Mouse (Mus musculus) gastrocnemius, adult 8-10 months (tissue): Measurements from ENCODE around the gene Ahsa1. TPM values are rescaled to one million over a fixed set of nuclear protein-coding genes. Genes with fewer than 3 reads are reported as not detected.
"Not testable (repeated sequence)": the region's sequence is repeated elsewhere in the genome, so short reads cannot be mapped to it uniquely, and the experiment has no call there.

Experiments
- DNase-seq, 2 experiments: peaks; one replicate each; pipeline ENCODE4 v3.0.0; 2022; ENCODE audit warnings: low spot score in 2 of 2
- total RNA-seq, 4 experiments: library from RNA; stranded (reverse); gene quantifications; 2 replicates each; pipeline ENCODE4 v1.2.4; 2022

The Ahsa1 gene
- 100 to 1,000 TPM; 106 to 131 (median 116) TPM for total RNA-seq

DNA sequence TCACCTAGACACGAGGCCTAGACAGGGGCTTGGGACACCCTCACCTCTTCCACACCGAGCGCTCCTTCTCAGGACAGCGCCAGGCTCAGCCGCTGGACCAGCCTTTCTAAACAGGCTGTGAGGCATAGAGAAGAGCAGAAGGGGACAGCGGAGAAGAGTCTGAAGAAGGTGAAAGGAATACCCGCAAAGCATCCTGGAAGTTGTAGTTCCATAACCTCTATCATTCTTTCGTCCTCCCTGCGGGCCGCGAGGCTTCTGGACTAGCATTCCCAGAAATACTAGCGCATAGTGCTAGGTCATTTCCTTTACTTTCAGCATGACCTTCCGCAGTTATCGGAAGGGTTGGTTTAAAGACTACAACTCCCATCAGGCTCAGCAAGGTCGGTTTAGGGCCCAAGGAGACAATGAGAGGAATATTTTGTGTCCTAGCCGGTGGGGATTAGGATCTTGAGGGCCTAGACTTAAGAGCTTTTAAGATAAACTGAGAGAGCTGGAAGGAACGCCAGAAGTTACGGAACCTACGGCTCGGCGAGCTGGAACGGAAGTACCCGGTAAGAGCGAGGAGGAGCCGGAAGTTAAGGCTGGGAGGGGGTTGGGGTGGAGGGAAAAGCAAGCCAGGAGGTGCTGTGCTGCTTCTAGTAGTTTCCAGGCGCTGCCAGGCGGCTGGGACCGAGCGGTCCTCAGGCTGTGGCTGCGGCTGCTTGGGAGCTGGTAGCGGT, at the start of gene Ahsa1, which contains the start of gene Vipas39:
Gene Ahsa1 (plus strand): TSS at position 372 of the 719 bp plus-strand sequence.
Gene Vipas39 (minus strand): TSS at position 149 of the 719 bp plus-strand sequence.
- peak; percentile 87 for DNase-seq

DNA sequence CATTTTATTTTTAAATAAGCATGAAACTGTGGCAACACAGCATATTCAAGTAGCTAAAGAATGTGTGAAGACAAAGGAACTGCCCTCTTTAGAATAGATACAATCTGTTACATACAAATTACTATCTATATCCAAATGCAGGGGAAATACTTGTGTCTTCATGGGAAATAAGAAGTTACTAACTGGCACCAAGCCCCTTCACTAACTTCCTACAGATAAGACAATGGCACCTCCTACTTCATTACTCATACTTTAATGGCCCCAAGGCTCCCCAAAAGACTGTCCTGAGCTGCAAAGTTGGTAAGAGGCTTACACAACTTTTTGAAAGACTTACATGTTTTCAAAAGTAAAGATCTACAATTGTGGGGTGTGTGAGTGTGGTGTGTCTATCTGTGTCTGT, 48.7 kb upstream of the Ahsa1 start:
- DNase-seq: no peak

DNA sequence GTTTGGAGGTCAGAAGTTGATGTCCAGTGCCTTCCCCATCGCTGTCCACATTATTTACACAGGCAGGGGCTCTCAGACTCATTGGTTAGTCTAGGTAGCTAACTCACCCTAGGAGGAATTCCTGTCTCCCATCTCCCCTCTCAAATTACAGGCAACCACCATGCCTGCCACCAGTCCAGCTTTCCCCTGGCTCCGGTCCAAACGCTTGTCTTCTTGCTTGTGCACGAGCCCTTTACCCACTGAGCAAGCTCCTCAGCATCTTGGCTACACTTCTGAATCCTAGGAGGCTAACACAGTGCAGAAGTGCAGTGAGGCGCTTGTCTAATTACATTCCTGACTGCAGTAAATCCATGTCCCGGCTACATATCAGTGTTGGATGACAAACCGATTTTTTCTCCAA, 46.9 kb upstream of the Ahsa1 start:
- DNase-seq: no peak

DNA sequence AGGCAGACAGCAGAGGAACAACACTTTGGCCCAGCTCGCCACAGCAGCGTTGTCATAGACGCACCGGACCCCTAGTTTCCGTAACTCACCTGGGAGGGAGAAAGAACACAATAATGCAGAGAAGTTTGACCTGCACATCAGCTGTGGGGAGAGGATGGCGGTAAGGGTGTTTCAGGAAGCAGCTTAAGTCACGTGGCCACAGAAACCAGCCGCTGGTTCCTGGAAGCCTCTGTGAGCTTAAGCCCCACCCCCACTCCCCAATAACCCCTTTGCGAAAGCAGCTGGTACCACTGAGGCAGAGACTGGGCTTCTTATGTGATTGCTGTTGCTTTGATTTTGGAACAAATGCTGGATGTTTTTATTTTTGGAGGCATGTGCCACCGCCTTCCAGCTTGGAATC, 41.3 kb upstream of the Ahsa1 start:
- no peak for DNase-seq

DNA sequence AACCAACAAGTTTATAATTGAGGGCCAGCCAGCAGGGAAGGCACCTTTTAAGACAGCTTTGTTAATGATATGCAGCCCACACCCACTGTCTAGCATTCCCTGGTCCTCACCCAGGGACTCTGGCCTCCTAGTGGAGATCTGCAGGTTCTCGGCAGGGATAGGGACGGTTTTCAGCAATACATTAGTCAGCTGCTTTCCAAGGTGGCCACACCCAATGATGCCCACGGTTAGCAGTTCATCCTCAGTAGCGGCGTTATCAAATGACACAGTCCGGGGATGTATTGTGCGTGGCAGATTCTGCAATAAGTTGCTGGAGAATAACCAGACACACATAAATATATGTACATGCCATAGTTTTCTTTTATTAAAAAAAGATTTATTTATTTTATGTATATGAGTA, 39.5 kb upstream of the Ahsa1 start:
- no peak for DNase-seq

DNA sequence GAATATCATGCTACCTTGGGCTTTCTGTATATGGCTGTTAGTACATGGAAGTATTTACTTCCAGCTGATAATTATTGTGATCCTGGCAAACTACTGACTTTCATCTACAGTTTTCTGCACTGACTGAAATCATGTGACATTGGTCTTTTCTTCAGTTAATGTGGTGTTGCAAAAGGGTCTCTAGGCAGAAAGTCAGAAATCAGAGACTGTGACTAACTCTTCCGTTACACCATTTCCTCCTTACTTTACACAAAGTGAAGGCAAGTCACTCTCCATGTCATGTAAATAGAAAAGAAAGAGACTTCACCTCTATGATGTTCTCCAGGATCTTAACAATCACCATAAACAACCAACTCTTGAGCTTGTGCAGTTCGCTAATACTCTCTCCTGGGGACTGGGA, 36.6 kb upstream of the Ahsa1 start:
- no peak for DNase-seq

DNA sequence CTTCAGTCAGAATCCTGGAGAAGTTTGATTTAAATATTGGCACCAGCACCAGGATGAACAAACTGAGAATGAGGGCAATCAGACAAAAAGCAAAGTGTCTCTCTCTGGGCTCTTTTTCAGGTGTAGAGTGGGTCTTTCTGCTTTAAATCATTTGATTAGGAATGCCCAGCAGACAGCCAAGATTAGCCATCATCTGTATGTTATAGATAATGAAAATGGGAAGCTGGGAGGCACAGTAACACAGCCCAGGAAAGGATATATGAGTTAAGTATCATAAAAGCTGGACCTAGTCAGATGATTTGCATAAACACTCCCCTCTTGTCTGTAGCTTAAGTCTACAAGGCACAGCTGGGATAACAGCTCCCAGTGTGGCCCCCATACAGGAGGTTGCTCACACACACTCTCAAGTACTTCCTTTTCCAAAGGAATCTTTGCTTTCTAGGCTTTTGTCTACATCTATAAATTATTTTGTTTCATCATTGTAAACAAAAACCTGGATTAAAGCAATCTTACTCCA, 35.8 kb upstream of the Ahsa1 start:
- DNase-seq: no peak

DNA sequence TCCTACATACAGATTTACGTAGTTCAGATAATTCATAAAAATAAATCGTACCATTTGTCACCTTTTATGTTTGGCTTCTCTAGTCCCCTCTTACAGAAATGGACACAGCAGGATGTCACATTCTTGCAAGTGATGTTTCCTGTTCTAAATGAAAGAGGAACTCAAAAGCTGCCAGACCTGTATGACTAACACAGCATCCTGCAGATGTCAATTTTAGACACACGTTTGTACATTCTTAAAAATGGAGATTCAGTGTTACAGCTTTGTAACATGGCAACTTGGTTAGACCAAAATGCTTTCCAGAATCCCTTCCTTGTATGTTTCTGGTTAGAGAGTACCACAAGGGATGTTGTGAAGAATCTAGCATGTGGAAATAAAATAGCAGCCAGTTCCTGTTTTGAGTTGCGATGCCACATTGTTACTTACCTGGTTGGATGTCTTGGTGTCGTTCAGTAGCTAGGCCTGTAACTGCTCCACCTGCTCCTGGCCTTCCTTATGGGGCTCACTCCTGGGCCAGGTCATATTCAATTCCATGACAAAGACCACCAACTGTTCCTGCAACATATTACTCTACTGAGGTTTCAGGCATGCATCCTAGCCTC, 29.3 kb upstream of the Ahsa1 start:
- no peak for DNase-seq

DNA sequence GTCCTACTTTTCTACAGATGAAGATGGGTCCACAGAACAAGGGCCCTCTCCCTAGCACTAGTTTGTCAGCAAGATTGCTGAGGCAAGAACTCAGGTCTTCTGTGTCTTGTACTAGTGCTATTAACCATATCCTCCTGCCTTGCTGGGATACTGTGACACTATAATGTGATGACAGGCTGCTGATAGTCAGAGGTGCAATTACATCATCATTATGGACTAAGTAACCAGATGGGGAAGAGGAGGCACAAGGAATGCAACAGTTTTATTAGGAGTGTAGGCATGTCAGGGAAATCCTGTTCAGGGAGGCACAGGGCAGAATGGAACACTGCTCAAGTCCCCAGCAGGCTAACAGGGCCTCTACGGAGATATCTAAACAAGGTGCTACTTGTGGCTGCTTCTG, 27.6 kb upstream of the Ahsa1 start, which contains the start of gene Noxred1:
Gene Noxred1 (minus strand): TSS at position 101 of the 400 bp plus-strand sequence.
- DNase-seq: no peak

DNA sequence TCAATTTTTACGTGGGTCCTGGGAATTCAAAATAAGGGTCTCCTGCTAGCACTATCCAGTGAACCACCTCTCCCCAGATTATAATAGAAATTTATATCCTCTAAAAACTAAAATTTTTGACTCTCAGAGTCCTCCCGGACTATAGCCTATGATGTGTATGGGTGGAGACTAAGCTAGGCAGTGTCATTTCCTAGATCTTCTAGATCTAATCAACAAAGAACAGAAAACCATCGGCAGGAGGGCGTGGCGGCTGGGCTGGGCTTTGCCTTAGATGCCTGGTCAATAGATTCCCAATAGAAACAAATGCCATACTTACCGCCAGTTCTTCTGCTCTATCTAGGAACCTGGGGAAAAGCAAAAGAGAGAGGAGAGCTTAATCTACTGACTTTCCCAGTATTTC, 16.1 kb upstream of the Ahsa1 start:
- DNase-seq: no peak

DNA sequence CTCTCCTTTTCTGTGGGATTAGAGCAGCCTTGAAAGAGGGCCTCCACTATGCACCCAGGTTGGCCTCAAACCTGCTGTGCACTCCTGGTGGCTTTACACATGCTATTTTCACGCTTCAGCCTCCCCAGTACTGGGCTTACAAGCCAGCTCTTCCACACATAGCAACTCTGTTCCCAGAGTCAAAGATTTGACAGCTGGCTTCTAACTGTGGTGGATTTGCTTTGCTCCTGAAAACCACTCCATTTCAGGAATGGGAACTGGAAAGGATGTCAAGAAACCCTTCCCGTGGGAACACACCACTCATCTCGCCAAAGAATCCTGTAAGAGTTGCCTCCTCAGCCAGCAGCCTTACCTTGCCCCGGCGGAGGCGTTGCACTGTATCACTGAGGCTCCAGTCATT, 12.4 kb upstream of the Ahsa1 start:
- no peak for DNase-seq

DNA sequence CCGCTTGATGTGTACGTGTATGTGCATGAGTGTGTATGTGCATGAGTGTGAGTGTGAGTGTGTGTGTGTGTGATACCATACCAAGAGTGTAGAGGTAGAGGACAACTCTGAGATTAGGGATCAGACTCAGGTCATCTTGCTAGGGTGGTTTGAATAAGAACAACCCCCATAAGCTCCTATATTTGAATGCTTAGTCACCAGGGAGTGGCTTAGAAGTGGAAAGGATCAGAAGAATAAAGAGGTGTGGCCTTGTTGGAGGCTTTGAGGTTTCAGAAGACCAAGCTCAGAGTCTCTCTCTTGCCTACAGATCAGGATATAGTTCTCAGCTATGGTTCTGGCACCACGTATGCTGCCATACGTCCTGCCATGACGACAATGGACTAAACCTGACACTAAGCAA, 9.7 kb upstream of the Ahsa1 start:
- DNase-seq: no peak

DNA sequence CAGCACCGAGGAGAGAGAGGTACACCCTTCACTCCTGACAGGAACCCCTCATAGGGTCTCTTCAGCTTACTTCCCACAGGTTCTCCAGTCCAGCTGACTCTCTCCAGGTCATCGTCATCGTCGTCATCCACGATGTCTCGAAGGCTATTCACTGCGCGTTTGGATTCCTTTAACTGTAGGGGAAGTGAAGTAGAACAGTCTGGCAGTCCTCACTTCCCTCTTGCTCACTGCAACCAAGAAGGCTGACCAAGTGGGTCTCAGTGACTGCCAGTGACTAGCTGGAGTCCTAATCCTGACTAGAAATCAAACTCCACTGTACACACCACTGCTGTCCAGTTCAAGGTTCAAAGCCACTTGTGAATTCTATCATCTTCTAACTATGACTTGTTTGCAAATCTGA, 5.7 kb upstream of the Ahsa1 start:
- DNase-seq: no peak

DNA sequence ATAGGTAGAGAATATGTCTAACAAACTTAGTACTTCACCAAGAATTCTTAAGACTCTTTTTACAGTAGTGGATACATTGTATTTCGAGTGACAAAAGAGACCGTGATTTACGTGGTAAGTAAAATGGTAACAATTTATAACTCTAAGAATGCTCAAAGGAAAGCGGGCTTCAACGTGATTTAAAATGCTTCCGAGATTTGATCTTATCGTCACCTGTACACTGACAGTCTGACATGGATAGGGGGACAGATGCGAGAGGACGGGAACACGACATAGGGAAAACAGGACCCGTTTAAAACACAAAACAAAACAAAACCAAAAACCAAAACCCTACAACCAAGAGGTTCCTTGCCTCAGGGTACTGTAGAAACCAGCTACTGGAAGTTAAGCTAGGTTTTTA, 835 bp upstream of the Ahsa1 start:
- no peak for DNase-seq

DNA sequence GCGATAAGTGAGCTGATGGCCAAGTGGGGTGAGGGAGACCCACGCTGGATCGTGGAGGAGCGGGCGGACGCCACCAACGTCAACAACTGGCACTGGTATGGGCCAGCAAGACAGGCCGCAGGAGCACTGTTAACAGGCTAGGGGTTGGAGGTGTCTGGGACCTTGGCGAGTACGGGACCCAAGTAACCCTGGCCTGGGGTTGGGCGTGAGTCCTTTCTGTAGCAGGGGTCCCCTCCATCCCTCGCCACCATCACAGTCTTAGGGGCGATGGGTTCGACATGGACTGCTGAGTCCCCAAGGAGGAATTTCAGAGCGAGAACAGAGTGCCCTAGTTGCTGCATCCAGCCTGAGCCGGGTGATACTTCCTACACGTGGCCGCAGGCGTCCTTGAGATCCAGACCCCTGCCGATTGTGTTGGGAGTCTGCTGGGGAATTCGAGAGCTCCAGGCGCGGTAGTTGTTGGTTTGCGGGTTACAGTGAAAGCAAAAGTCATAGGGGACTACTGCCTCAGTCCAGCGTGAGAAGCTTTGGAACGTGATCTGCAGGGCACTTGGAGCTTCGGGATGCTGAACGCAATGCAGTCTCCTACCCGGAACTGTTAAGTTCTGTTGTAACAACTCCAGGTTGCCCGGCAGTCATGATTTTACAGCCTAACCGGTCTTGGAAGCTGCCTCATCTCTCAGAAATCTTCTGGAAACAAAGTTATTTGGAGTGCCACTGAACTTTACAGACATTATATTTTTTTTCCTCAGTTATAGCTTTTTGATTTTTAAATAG, 736 bp downstream of the Ahsa1 start:
- DNase-seq: no peak

DNA sequence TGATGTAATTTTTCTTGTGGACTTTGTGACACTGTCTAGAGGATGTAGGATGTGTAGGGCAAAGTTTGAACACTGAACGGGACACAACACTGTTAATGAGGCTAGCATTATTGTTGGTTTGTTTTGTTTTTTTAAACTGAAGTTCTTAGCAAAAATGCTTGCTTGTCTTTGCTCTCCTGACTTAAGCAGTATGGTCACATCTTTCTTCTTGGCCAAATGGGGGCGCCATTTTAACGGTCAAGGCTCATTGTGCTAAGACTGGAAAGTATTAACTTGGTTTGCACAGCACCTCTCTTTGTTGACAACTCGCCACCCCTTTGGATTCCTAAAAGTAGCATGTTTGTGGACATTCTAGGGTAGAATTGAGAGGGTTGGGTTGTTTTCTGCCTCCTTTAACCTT, 1.4 kb downstream of the Ahsa1 start:
- no peak for DNase-seq

DNA sequence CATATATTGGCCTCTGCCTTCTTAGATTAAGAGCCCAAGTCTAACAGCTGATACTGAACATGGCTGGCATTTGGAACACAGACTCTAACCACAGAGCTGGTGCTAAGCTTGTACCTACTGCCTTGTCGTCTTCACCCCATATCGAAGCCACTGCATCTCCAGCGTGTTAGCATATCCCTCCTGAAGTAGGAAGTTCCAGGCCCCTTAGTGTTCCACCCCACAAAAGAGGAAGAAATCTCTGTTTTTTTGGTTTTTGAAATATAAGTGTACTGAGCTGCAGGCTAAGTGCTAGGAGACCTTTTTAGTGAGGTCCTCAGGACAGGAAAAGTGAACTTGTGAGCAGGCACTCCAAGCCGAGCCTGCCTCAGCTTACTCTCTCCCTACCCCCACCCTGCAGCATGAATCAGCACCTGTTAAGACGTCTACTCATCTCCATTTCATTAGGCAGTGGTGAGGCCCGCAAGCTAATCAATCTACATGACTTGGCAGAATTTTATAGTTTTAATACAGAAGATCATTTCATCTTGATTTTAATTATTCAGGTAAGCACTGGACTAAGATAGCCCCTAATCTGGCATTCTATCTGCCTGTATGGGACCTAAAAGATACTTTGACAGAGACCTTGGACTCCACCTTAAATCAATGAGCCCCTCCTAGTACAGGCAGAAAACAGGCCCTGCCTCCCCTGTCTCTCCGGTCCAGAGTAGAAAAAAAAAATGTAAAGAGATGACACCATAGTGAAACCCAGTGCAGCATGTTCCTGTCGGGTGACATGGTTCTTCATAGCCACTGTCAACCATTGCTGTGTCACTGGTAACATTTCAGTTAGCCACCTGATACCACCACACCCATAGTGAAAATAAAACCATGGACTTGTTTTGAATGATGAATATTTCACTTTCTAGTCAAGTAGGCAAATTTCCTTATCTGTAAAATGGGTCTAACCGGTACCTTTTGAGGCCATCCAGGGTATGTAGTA, 8.9 kb downstream of the Ahsa1 start:
- DNase-seq: no peak

DNA sequence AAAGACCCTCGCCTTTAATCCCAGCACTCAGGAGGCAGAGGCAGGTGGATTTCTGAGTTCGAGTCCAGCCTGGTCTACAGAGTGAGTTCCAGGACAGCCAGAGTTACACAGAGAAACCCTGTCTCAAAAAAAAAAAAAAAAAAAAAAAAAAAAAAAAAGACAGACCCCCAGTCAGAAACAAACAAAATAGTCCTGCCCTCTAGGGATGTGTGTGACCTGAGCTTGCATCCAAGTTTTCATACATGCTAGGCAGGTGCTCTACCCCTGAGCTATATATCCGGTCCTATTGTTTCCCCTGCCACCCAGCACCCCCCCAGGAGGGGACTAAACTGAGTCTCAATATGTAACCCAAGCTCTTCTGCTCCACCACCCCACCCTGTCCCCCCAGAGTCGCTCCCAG, 11.0 kb downstream of the Ahsa1 start:
- not testable (repeated sequence) for DNase-seq

DNA sequence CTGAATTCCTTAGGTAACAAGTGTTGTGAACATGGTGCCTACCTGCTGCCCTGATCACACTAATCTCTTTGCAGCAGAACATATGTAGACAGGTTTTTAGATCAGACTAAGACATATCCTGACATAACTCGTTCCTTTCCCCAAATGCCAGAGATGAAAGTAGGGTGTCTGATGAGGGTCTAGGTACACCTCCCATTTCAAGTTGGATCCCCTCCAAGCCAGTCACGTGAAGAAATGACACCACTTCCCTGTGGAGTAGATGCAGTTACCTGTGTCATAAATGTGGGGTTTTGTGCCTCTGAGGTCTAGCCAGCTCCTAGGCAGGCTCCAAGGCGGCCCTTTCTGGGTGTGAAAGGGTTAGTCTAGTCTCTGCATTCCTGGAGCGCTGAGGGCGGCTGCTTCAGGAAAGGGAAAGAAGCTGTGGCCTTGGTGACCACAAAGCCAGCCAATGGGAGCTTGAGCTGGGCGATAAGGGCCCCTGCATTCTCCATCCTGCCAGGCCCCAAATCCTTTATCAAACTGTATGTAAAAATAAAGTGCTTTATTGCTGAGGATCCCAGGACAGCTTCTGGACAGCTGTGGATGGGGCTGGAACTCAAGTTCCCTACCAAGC, 11.9 kb downstream of the Ahsa1 start:
- DNase-seq: no peak

DNA sequence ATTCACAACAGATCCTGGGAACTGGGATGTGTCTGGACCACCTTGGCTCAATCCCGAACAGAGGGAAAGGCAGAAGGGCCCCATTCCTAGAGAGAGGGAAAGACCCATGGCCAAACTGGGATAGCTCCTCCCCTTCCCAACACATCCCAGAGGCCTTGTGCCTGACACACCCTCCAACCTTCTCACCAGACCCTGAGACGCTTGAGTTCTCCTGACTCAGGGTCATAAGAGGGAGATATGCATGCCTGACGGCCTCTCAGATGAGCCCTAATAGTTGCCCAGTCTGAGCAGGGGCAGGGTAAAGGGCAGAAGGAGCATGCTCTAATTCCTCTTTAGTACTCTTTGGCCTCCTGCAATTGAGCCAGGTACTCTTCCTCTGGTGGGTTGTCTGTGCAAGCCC, 13.1 kb downstream of the Ahsa1 start:
- DNase-seq: no peak

DNA sequence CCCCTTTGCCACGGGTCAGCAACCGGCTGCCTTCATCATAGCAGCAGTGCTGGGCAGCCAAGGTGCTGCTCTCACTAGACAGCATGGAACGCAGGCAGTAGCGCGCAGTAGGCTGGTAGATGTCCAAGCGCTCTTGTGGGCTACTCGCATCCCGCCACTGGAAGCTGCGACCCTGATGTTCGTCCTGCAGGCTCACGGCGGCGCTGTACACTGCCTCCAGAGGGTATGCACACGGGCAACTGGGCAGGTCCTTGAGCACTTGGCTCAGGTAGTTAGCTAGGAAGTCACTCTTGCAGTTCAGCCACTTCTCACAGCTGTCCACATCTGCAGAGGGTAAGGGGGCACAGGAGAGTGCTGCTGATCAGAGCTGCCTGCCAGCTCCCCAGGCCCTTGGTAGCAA, 13.6 kb downstream of the Ahsa1 start:
- no peak for DNase-seq
